Mouse (Mus musculus) ES-E14 (cell line): ENCODE measurements around the gene Iqcc.

Experiments
- CHD2 ChIP-seq: IDR thresholded peaks from 2 replicates; pipeline ENCODE4 v1.6.1; 2014; ENCODE audit warnings: mild to moderate bottlenecking, low read depth, low read length, inconsistent platforms
- HCFC1 ChIP-seq: IDR thresholded peaks from 2 replicates; pipeline ENCODE4 v1.6.1; 2012; ENCODE audit warnings: low read length, inconsistent platforms, borderline replicate concordance; ENCODE audit not compliant: insufficient read depth
- MAFK ChIP-seq: IDR thresholded peaks from 2 replicates; pipeline ENCODE4 v1.6.1; 2014; ENCODE audit warnings: mild to moderate bottlenecking, low read depth, low read length, inconsistent platforms; ENCODE audit not compliant: insufficient read depth
- ZC3H11A ChIP-seq: IDR thresholded peaks from 2 replicates; pipeline ENCODE4 v1.6.1; 2012; ENCODE audit warnings: low read depth, mild to moderate bottlenecking, inconsistent platforms, low read length, borderline replicate concordance
- ZNF384 ChIP-seq: IDR thresholded peaks from 2 replicates; pipeline ENCODE4 v1.6.1; 2012; ENCODE audit warnings: low read depth, low read length, inconsistent platforms

- TF ChIP-seq ZC3H11A (no peak), HCFC1 (no peak), MAFK (no peak), CHD2 (no peak), ZNF384 (no peak)
Observed at GRCm38 (mm10) chr4:129631867-129632266, 13.0 kb upstream of the Iqcc start.
